Mouse (Mus musculus) heart, postnatal 0 days (tissue): ENCODE data around the gene Lhx4.

ENCODE experiments used
- CTCF ChIP-seq: IDR thresholded peaks from 2 replicates; pipeline ENCODE4 v1.5.1; 2016; ENCODE audit warnings: antibody characterized with exemption, control low read depth, low read depth
- EP300 ChIP-seq: IDR thresholded peaks from 2 replicates; pipeline ENCODE4 v1.6.1; 2016; ENCODE audit warnings: antibody characterized with exemption, low read depth

DNA sequence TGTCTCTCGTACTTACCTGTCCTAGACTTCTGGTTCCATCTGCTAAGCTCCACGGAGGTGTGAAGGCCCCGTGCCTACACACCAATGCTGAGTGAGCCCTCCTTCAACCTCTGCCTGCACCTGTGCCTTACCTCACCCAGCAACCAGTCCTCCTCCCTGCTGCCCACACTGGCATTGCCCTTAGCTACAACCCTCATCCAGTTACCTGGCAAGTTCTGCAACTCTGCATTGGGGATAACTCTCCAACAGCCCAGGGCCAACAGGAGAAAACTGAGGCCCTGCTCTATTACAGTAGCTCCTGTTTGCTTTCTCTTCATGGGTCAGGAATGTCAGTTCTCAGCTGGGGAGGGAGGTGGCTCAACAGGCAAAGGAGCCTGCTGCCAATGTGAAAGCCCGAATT is 46.5 kb upstream of the Lhx4 start:
- TF ChIP-seq CTCF (no peak), EP300 (no peak)
